Mouse (Mus musculus): ENCODE measurements at regions not wholly inside any gene's neighbourhood (a gene's known extent, or its start where the extent isn't known, plus 50 kb on each side); places are given as distances from the start of the nearest gene placed in this dataset.

- no peaks in the 10 kb centered on the region for H3K9me3 ChIP-seq (ENCODE audit: low read length)
- no peaks in the 10 kb centered on the region for H3K36me3 ChIP-seq (ENCODE audit: insufficient read depth, low read length)
- H3K4me3 ChIP-seq (replicated peaks; ENCODE audit: low read length): no peak overlapping the region
- TF ChIP-seq NANOG (IDR thresholded peaks at IDR 0.05; ENCODE audit: borderline replicate concordance, low read length) (no peak), CTCF (conservative IDR thresholded peaks at IDR 0.05; ENCODE audit: low read length) (no peak), POU5F1 (IDR thresholded peaks at IDR 0.05; ENCODE audit: borderline replicate concordance, low read length) (no peak)
- no peaks in the 10 kb centered on the region for H3K4me1 ChIP-seq (replicated peaks; ENCODE audit: low read depth, low read length)
- H3K27me3 ChIP-seq (ENCODE audit: insufficient read depth, low read length): no peaks in the 10 kb centered on the region
These were observed 380.3 kb upstream of the Arrdc3 start for GRCm38 (mm10) chr13:80502927-80503326.

DNA sequence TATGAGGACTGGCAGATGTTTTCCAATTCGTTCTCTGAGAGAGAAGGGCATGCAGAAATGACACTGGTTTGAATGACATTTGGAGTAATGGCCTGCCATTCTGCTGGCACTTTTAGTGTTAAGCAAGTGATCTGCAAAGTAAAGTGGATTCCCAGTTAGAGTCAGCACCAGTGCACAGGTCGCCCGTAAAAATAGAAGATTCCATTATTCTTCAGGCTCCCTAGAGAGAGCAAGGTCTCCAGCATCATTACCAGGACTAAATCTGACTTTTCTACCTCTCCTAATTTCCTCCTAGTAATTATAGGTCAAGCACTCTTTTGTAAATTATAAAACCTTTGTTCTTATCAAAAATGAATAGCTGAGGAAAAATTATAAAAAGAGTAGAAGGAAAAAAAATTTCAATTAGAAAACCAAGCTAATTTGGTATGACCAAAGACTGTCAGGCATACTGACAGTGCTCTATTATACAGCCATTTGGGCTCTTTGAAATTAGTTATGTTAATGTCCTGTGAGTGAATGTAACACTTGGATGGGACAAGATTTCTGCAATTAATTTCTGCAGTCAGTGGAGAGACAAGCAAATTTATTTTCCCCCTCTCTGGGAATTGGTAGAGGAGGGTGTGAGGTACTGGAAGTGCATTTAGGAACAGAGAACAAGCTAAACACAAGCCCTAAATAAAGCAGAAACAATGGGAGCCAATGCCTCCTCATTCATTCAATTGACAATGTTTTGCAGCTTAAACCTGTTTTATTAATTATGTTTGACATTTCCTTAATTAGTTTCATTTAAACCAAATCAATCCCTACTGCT is 368.8 kb upstream of the Arrdc3 start:
- Histone ChIP-seq H3K27me3 (ENCODE audit: insufficient read depth, low read length) (no peaks in the 10 kb centered on the region), H3K9me3 (ENCODE audit: low read length) (0 out of 2 replicates have a peak, but pooled peaks cover 4% of the 10 kb centered on the region), H3K4me3 (replicated peaks; ENCODE audit: low read length) (no peak overlapping the region), H3K36me3 (ENCODE audit: insufficient read depth, low read length) (no peaks in the 10 kb centered on the region), H3K4me1 (replicated peaks; ENCODE audit: low read depth, low read length) (no peaks in the 10 kb centered on the region)
- TF ChIP-seq NANOG (IDR thresholded peaks at IDR 0.05; ENCODE audit: borderline replicate concordance, low read length): no peak
- no peak for TF ChIP-seq CTCF (conservative IDR thresholded peaks at IDR 0.05; ENCODE audit: low read length)
- TF ChIP-seq POU5F1 (IDR thresholded peaks at IDR 0.05; ENCODE audit: borderline replicate concordance, low read length): no peak

DNA sequence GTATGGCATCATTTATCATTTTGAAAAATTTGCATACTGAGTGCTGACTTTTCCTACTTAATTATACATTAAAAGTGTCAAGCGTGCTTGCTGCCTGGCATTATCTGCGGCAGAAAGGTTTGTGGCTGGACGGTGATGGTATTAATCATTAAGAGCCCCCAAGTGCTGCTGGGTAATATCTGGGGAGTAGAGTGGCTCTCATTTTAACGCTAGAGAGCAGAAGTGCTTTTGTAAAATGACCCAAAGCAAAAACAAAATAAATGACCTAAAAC is 368.3 kb upstream of the Arrdc3 start:
- no peaks in the 10 kb centered on the region for H3K4me1 ChIP-seq (replicated peaks; ENCODE audit: low read depth, low read length)
- H3K36me3 ChIP-seq (ENCODE audit: insufficient read depth, low read length): no peaks in the 10 kb centered on the region
- H3K9me3 ChIP-seq (ENCODE audit: low read length): 0 out of 2 replicates have a peak, but pooled peaks cover 4% of the 10 kb centered on the region
- no peaks in the 10 kb centered on the region for H3K27me3 ChIP-seq (ENCODE audit: insufficient read depth, low read length)
- no peak overlapping the region for H3K4me3 ChIP-seq (replicated peaks; ENCODE audit: low read length)
- TF ChIP-seq POU5F1 (IDR thresholded peaks at IDR 0.05; ENCODE audit: borderline replicate concordance, low read length) (no peak), CTCF (conservative IDR thresholded peaks at IDR 0.05; ENCODE audit: low read length) (no peak), NANOG (IDR thresholded peaks at IDR 0.05; ENCODE audit: borderline replicate concordance, low read length) (no peak)

DNA sequence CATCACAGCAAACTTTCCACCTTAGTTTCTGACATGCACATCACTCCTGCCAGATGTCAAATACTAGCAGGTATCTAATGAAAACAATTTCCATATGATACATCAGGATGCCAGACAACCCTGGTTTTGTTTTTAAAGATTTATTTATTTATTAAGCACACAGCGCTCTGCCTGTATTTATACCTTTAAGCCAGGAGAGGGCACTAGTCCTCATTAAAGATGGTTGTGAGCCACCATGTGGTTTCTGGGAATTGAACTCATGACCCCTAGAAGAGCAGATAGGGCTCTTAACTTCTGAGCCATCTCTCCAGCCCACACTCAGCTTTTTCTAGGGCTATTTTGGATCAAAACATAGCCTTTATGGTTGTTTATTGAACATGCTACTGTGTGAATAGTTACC is 364.3 kb upstream of the Arrdc3 start:
- no peak for TF ChIP-seq NANOG (IDR thresholded peaks at IDR 0.05; ENCODE audit: borderline replicate concordance, low read length)
- TF ChIP-seq POU5F1 (IDR thresholded peaks at IDR 0.05; ENCODE audit: borderline replicate concordance, low read length): no peak
- peak; percentile 61 for TF ChIP-seq CTCF (conservative IDR thresholded peaks at IDR 0.05; ENCODE audit: low read length)
- H3K9me3 ChIP-seq (ENCODE audit: low read length): no peaks in the 10 kb centered on the region
- no peaks in the 10 kb centered on the region for H3K27me3 ChIP-seq (ENCODE audit: insufficient read depth, low read length)

DNA sequence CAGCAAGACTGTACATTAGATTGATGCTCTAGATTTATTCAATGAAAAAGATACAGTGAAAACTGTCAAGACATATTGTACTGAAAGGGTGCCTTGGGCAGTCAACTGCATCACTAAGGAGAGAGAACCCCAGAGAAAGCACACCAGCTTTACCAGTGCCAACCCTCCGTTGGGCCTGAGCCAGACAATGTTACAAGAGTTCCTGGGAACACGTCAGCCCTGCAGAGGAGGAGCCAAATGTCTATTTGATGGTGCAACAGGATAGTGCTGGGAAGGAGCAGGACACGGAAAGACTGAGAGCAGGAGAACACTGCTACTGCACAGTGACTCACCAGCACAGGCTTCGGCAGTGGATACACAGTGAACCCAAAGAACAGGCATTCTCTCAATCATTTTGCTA is 363.4 kb upstream of the Arrdc3 start:
- Histone ChIP-seq H3K4me1 (replicated peaks; ENCODE audit: low read depth, low read length) (no peaks in the 10 kb centered on the region), H3K27me3 (ENCODE audit: insufficient read depth, low read length) (no peaks in the 10 kb centered on the region), H3K36me3 (ENCODE audit: insufficient read depth, low read length) (no peaks in the 10 kb centered on the region), H3K9me3 (ENCODE audit: low read length) (no peaks in the 10 kb centered on the region), H3K4me3 (replicated peaks; ENCODE audit: low read length) (no peak overlapping the region)
- TF ChIP-seq NANOG (IDR thresholded peaks at IDR 0.05; ENCODE audit: borderline replicate concordance, low read length) (no peak), POU5F1 (IDR thresholded peaks at IDR 0.05; ENCODE audit: borderline replicate concordance, low read length) (no peak), CTCF (conservative IDR thresholded peaks at IDR 0.05; ENCODE audit: low read length) (no peak)

More for the DNA sequence above, 364.3 kb upstream of the Arrdc3 start:
- Histone ChIP-seq H3K4me3 (replicated peaks; ENCODE audit: low read length) (no peak overlapping the region), H3K36me3 (ENCODE audit: insufficient read depth, low read length) (no peaks in the 10 kb centered on the region), H3K4me1 (replicated peaks; ENCODE audit: low read depth, low read length) (no peaks in the 10 kb centered on the region)

DNA sequence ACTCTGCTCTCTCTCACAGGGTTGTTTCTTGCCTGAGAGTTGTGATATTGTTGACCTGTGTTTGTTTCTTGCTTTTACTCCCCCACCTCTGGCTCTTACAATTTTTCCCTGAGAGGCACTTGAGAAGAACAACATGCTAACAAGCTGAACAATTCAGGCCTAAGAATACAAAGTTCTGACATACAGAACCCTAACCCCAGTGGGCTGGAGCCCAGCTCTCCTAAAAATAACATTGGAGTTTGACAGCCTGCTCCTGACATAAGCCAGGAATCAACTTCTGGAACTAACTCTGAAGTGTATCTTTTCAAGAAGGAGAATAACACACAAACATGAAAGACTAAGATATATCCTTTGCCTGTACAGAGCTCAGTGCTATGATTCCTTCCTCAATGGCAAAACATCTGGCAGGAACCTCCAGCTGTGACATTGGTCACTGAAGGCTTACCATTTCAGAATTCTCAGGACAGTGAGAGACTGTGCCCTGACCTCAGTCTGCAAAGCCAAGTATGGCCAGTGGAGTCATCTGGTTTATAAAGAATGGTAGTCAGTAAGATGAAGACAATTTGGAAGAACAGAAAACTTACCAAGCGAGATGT is 347.3 kb upstream of the Arrdc3 start:
- Histone ChIP-seq H3K4me3 (replicated peaks; ENCODE audit: low read length) (no peak overlapping the region), H3K4me1 (replicated peaks; ENCODE audit: low read depth, low read length) (no peaks in the 10 kb centered on the region), H3K36me3 (ENCODE audit: insufficient read depth, low read length) (no peaks in the 10 kb centered on the region), H3K9me3 (ENCODE audit: low read length) (no peaks in the 10 kb centered on the region), H3K27me3 (ENCODE audit: insufficient read depth, low read length) (no peaks in the 10 kb centered on the region)
- TF ChIP-seq CTCF (conservative IDR thresholded peaks at IDR 0.05; ENCODE audit: low read length): no peak

DNA sequence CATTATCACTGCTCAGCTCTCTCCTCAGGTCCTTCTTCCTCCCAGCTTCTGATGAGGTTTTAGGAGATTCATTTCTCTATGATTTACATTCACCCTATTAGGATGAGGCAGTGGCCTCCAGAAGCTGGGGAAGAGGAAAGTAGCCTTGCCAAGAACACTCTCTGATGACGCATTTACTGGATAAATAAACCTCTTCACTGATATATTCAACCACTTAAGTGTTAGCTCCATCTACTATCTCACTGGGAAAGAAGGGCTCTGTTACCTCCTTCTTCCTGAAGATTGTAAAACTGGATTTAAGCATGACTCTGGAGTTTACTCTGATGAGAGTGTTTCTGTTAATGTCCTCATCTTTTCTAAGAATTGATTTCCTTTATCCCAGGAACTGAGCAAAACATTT is 338.2 kb upstream of the Arrdc3 start:
- Histone ChIP-seq H3K27me3 (ENCODE audit: insufficient read depth, low read length) (no peaks in the 10 kb centered on the region), H3K4me1 (replicated peaks; ENCODE audit: low read depth, low read length) (no peaks in the 10 kb centered on the region), H3K9me3 (ENCODE audit: low read length) (no peaks in the 10 kb centered on the region), H3K36me3 (ENCODE audit: insufficient read depth, low read length) (no peaks in the 10 kb centered on the region), H3K4me3 (replicated peaks; ENCODE audit: low read length) (no peak overlapping the region)
- no peak for TF ChIP-seq NANOG (IDR thresholded peaks at IDR 0.05; ENCODE audit: borderline replicate concordance, low read length)
- no peak for TF ChIP-seq POU5F1 (IDR thresholded peaks at IDR 0.05; ENCODE audit: borderline replicate concordance, low read length)
- no peak for TF ChIP-seq CTCF (conservative IDR thresholded peaks at IDR 0.05; ENCODE audit: low read length)

DNA sequence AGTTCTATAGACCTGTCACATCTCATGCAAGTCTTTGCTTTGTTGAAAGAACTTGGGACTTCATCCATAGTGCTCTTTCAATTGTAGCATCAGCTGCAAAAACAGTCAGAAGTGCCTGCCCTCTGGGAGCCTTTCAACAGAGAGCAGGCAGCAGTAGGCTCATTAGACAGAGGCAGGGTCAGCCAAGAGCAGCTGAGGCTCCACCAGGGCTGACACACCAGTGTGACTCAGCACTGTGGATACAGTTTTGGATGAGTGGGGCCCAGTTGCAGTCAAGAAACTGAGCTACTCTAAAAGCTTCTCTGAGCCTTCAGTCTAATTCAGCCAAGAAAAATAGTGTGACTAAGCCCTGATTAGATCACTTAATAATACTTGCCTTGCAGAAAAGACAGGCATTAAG is 326.0 kb upstream of the Arrdc3 start:
- Histone ChIP-seq H3K4me1 (replicated peaks; ENCODE audit: low read depth, low read length) (no peaks in the 10 kb centered on the region), H3K27me3 (ENCODE audit: insufficient read depth, low read length) (no peaks in the 10 kb centered on the region), H3K4me3 (replicated peaks; ENCODE audit: low read length) (no peak overlapping the region), H3K36me3 (ENCODE audit: insufficient read depth, low read length) (no peaks in the 10 kb centered on the region), H3K9me3 (ENCODE audit: low read length) (no peaks in the 10 kb centered on the region)
- TF ChIP-seq CTCF (conservative IDR thresholded peaks at IDR 0.05; ENCODE audit: low read length): no peak
- TF ChIP-seq NANOG (IDR thresholded peaks at IDR 0.05; ENCODE audit: borderline replicate concordance, low read length): no peak
- no peak for TF ChIP-seq POU5F1 (IDR thresholded peaks at IDR 0.05; ENCODE audit: borderline replicate concordance, low read length)
